Mouse (Mus musculus) stomach, postnatal 0 days (tissue): ENCODE measurements around the gene Smim23.

ENCODE experiments used
- CTCF ChIP-seq: IDR thresholded peaks from 2 replicates; pipeline ENCODE4 v1.5.1; 2016; ENCODE audit warnings: antibody characterized with exemption, low read depth, mild to moderate bottlenecking, moderate library complexity
- EP300 ChIP-seq: optimal IDR thresholded peaks from 2 replicates; pipeline ENCODE3; 2016; ENCODE audit warnings: antibody characterized with exemption

- no peak for TF ChIP-seq CTCF
- no peak for TF ChIP-seq EP300
These were observed 38.2 kb downstream of the Smim23 start for GRCm38 (mm10) chr11:32786201-32786600.
